Mouse (Mus musculus): ENCODE data around the gene Mid1. TPM values are rescaled to one million over a fixed set of nuclear protein-coding genes. Genes with fewer than 3 reads are reported as not detected.
A peak's percentile ranks its signal among the peaks of the same experiment; 100 is the strongest.

Gene Mid1
- polyA plus RNA-seq, 2 experiments = 12.5 to 17.3 TPM

GRCm38 (mm10) chrX:169902860-169903259 is 217.9 kb downstream of the Mid1 start:
- Histone ChIP-seq H3K4me3 (replicated peaks; ENCODE audit: low read length) (no peak overlapping the region), H3K4me2 (replicated peaks; ENCODE audit: low read depth, low read length, severe bottlenecking) (no peak overlapping the region), H3K9me3 (ENCODE audit: control insufficient read depth, low read length) (no peaks in the 10 kb centered on the region), H3K27me3 (ENCODE audit: control insufficient read depth, insufficient read depth, low read length) (no peaks in the 10 kb centered on the region), H3K27ac (replicated peaks; ENCODE audit: low read depth, low read length) (no peak overlapping the region), H3K4me1 (ENCODE audit: control insufficient read depth, insufficient read depth, low read length) (no peaks in the 10 kb centered on the region), H3K9ac (ENCODE audit: low read depth, low read length, severe bottlenecking) (no peak overlapping the region), H3K36me3 (ENCODE audit: control insufficient read depth, insufficient read depth, low read length) (no peaks in the 10 kb centered on the region)
- peak; percentile 18 for DNase-seq (ENCODE audit: low spot score)
- TF ChIP-seq POLR2A (IDR thresholded peaks at IDR 0.05; ENCODE audit: borderline replicate concordance, extremely low read depth, insufficient read depth, insufficient read length) = no peak
- ATAC-seq (ENCODE audit: low FRiP score, low read depth) = no peak

GRCm38 (mm10) chrX:169903656-169904055 is 218.7 kb downstream of the Mid1 start:
- ATAC-seq (ENCODE audit: low FRiP score, low read depth) = no peak
- TF ChIP-seq POLR2A (IDR thresholded peaks at IDR 0.05; ENCODE audit: borderline replicate concordance, extremely low read depth, insufficient read depth, insufficient read length) = no peak
- no peaks in the 10 kb centered on the region for H3K27me3 ChIP-seq (ENCODE audit: control insufficient read depth, insufficient read depth, low read length)

GRCm38 (mm10) chrX:169906054-169906508 is 221.1 kb downstream of the Mid1 start:
- Histone ChIP-seq H3K9ac (ENCODE audit: low read depth, low read length, severe bottlenecking) (no peak overlapping the region), H3K36me3 (ENCODE audit: control insufficient read depth, insufficient read depth, low read length) (no peaks in the 10 kb centered on the region), H3K4me2 (replicated peaks; ENCODE audit: low read depth, low read length, severe bottlenecking) (no peak overlapping the region), H3K4me1 (ENCODE audit: control insufficient read depth, insufficient read depth, low read length) (no peaks in the 10 kb centered on the region), H3K27me3 (ENCODE audit: control insufficient read depth, insufficient read depth, low read length) (no peaks in the 10 kb centered on the region), H3K27ac (replicated peaks; ENCODE audit: low read depth, low read length) (no peak overlapping the region), H3K9me3 (ENCODE audit: control insufficient read depth, low read length) (no peaks in the 10 kb centered on the region), H3K4me3 (replicated peaks; ENCODE audit: low read length) (no peak overlapping the region)
- no peak for ATAC-seq (ENCODE audit: low FRiP score, low read depth)
- 28% methylated on average over 5 of the region's 5 CpGs for WGBS
- TF ChIP-seq POLR2A (IDR thresholded peaks at IDR 0.05; ENCODE audit: borderline replicate concordance, extremely low read depth, insufficient read depth, insufficient read length) = no peak
- no peak for DNase-seq (ENCODE audit: low spot score)

More at GRCm38 (mm10) chrX:169903656-169904055, 218.7 kb downstream of the Mid1 start:
- no peaks in the 10 kb centered on the region for H3K9me3 ChIP-seq (ENCODE audit: control insufficient read depth, low read length)
- no peak overlapping the region for H3K27ac ChIP-seq (replicated peaks; ENCODE audit: low read depth, low read length)
- DNase-seq (ENCODE audit: low spot score) = no peak
- no peak overlapping the region for H3K4me2 ChIP-seq (replicated peaks; ENCODE audit: low read depth, low read length, severe bottlenecking)
- H3K4me3 ChIP-seq (replicated peaks; ENCODE audit: low read length) = no peak overlapping the region
- no peaks in the 10 kb centered on the region for H3K4me1 ChIP-seq (ENCODE audit: control insufficient read depth, insufficient read depth, low read length)
- no peak overlapping the region for H3K9ac ChIP-seq (ENCODE audit: low read depth, low read length, severe bottlenecking)
- 51% methylated on average over 2 of the region's 2 CpGs for WGBS
- no peaks in the 10 kb centered on the region for H3K36me3 ChIP-seq (ENCODE audit: control insufficient read depth, insufficient read depth, low read length)

- Histone ChIP-seq H3K36me3 (ENCODE audit: control insufficient read depth, insufficient read depth, low read length) (no peaks in the 10 kb centered on the region), H3K4me2 (replicated peaks; ENCODE audit: low read depth, low read length, severe bottlenecking) (no peak overlapping the region), H3K9me3 (ENCODE audit: control insufficient read depth, low read length) (no peaks in the 10 kb centered on the region), H3K27ac (replicated peaks; ENCODE audit: low read depth, low read length) (no peak overlapping the region), H3K27me3 (ENCODE audit: control insufficient read depth, insufficient read depth, low read length) (no peaks in the 10 kb centered on the region), H3K9ac (ENCODE audit: low read depth, low read length, severe bottlenecking) (no peak overlapping the region), H3K4me3 (replicated peaks; ENCODE audit: low read length) (no peak overlapping the region), H3K4me1 (ENCODE audit: control insufficient read depth, insufficient read depth, low read length) (no peaks in the 10 kb centered on the region)
- ATAC-seq (ENCODE audit: low FRiP score, low read depth) (no peak), DNase-seq (ENCODE audit: low spot score) (no peak)
- TF ChIP-seq POLR2A (IDR thresholded peaks at IDR 0.05; ENCODE audit: borderline replicate concordance, extremely low read depth, insufficient read depth, insufficient read length) = no peak
- WGBS = 88% methylated on average over 2 of the region's 2 CpGs
Observed at GRCm38 (mm10) chrX:169909898-169910297, 224.9 kb downstream of the Mid1 start.

- whole genome bisulfite sequencing = 94% methylated on average over 6 of the region's 6 CpGs
- Histone ChIP-seq H3K27me3 (ENCODE audit: control insufficient read depth, insufficient read depth, low read length) (no peaks in the 10 kb centered on the region), H3K9me3 (ENCODE audit: control insufficient read depth, low read length) (no peaks in the 10 kb centered on the region), H3K4me1 (ENCODE audit: control insufficient read depth, insufficient read depth, low read length) (no peaks in the 10 kb centered on the region), H3K4me2 (replicated peaks; ENCODE audit: low read depth, low read length, severe bottlenecking) (no peak overlapping the region), H3K36me3 (ENCODE audit: control insufficient read depth, insufficient read depth, low read length) (no peaks in the 10 kb centered on the region), H3K9ac (ENCODE audit: low read depth, low read length, severe bottlenecking) (no peak overlapping the region), H3K27ac (replicated peaks; ENCODE audit: low read depth, low read length) (no peak overlapping the region), H3K4me3 (replicated peaks; ENCODE audit: low read length) (no peak overlapping the region)
- TF ChIP-seq POLR2A (IDR thresholded peaks at IDR 0.05; ENCODE audit: borderline replicate concordance, extremely low read depth, insufficient read depth, insufficient read length) = no peak
- no peak for ATAC-seq (ENCODE audit: low FRiP score, low read depth)
- no peak for DNase-seq (ENCODE audit: low spot score)
Observed at GRCm38 (mm10) chrX:169915738-169916137, 230.7 kb downstream of the Mid1 start.

GRCm38 (mm10) chrX:169922541-169922940 is 237.5 kb downstream of the Mid1 start:
- ATAC-seq (ENCODE audit: low FRiP score, low read depth) (no peak), DNase-seq (ENCODE audit: low spot score) (no peak)
- Histone ChIP-seq H3K27me3 (ENCODE audit: control insufficient read depth, insufficient read depth, low read length) (no peaks in the 10 kb centered on the region), H3K4me2 (replicated peaks; ENCODE audit: low read depth, low read length, severe bottlenecking) (no peak overlapping the region), H3K4me1 (ENCODE audit: control insufficient read depth, insufficient read depth, low read length) (no peaks in the 10 kb centered on the region), H3K36me3 (ENCODE audit: control insufficient read depth, insufficient read depth, low read length) (no peaks in the 10 kb centered on the region), H3K27ac (replicated peaks; ENCODE audit: low read depth, low read length) (no peak overlapping the region), H3K9me3 (ENCODE audit: control insufficient read depth, low read length) (no peaks in the 10 kb centered on the region), H3K9ac (ENCODE audit: low read depth, low read length, severe bottlenecking) (no peak overlapping the region), H3K4me3 (replicated peaks; ENCODE audit: low read length) (no peak overlapping the region)
- no peak for TF ChIP-seq POLR2A (IDR thresholded peaks at IDR 0.05; ENCODE audit: borderline replicate concordance, extremely low read depth, insufficient read depth, insufficient read length)
- WGBS = 77% methylated on average over 2 of the region's 2 CpGs
